Mouse (Mus musculus): ENCODE data around the gene Ptprn2.

Gene Ptprn2

DNA sequence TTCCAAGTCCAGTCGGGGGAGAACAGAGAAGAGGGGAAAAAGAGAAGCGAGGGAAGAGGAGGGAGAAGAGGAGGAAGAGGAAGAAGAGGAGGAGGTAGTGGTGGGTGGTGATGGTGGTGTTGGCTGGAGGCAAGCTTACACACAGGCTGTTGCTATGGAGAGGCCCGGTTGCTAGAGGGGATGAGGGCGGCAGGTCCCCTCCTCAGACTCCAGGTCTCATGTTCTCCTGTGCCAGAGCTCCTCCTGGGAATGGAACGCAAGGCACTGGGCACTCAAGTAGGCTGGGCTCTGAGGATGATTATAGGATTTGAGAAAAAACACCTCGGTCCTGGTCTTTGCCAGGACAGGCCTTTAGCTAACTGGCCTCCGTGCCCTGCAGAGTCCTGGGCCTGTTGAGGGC is 666.1 kb downstream of the Ptprn2 start:
- no peak for DNase-seq

DNA sequence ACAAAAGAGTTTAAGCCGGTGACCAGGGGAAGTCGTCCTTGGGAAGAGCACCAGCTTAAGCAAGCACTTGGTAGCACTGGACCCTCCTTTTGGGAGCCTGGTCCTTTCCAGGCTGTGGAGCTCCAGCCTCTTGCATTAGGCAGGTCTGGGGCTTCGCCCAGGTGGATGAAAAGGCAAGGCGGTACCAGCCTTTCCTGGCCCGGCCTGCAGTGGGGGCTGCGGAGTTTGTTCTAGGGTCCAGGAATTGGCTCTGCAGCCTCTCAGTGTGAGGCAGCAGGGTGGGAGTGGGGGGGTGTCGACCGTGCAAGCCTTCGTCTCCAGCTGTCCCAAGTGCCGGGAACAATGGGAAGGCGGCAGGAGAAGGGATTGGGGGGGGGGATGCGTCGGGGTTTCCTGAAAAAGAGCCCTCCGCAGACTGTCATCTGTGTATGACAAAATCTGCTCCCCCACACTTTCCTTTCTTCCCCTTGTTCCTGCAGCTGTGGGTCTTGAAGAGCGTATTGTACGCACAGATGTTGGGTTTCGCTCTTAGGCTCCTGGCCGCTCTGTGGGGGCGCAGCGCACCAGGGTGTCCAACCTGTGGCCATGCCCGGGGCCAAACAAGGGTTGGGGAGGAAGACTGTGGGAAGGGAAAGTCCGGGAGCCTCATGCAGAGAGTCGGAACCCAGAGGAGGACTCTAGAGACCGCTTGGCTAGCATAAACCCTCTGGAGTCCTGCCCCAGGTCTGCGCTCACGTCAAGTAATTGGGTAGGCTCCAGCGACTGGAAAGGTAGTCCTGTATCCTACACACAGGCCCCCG is 667.0 kb downstream of the Ptprn2 start:
- DNase-seq: no peak

DNA sequence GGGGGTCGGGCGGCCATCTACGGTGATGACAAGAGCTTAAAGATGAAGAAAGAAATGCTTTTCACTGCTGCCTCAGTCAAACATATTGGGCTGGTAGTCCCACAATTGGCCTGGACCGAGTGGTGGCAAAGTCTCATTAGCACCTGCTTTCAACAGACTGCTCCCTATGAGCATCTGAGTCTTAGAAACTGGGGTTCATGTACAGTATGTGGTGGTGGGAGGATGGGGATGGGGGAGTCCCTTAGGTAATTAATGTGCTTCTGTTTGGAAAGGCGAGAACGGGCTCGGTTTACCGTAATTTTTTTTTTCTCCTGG is 667.6 kb downstream of the Ptprn2 start:
- no peak for DNase-seq

DNA sequence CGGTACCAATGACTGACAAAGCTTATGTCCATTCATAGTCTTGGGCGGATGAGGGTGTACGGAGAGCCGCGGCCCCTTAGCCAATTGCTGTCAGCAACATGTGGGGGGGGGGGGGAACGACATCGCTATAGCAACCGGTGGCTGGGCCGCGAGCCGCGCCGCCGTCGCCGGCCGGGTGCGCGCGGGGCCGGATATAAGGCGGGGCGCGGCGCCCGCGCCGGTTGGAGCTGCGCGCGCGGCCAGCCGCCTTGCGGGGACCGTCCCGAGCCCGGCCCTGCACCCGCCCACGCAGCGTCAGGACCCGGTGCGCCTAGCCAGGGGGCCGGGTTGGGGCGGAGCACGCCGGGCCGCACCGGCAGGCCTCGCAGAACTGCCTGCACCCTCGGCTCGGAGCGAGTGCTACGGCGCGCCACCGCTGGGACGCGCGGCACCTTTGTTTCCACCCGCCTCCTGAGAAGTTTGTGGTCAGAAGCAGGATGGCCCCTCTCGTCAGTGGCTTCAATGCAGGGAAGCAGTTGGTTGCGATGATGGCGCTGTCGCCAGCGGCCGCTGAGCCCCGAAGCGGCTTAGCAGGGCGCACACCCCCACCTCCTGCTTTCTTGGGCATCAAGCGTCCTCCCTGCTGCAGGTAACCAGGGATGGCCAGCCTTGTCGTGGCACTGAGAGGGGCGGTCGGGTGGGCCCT is 668.3 kb downstream of the Ptprn2 start:
- no peak for DNase-seq

DNA sequence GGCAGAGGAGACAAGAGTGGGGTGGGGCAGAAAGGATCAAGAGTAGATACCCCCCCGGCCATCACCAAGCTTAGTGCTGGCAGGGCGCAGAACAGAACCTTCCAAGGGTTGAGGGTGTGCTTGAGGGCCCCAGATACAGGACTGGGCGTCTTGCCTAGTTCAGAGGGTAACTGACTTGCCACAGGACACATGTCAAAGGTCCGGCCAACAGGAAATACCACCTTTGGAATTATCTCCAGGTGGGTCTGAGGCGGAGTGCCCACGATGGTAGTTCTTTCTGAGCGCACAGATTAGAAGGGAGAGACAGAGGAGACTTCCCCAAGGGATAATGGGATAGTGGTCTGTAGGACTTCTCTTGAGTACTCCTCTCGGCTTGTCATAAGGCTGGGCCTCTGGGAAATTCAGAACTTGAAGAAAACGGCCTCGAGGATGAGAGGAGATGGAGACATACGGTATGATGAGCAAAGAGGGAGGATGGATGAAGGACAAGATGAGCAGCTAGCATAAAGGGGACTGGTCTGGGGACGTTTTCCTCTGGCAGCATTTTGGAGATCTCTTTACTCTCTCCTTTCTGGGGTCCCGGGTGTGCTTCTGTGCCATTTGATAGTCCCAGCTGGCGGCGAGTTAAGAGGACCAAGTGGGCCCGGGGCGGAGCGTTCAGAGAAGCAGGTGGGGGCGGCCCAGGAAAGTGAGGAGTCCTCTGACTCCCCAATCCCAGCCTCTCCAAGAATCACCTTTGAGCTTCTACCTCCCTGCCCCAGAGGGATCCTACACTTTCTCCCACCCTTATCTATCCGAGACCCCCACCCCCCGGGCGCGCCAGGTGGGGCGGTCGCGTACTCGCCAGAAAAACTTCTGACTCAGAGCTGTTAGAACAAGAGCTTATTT is 669.1 kb downstream of the Ptprn2 start:
- DNase-seq: no peak

DNA sequence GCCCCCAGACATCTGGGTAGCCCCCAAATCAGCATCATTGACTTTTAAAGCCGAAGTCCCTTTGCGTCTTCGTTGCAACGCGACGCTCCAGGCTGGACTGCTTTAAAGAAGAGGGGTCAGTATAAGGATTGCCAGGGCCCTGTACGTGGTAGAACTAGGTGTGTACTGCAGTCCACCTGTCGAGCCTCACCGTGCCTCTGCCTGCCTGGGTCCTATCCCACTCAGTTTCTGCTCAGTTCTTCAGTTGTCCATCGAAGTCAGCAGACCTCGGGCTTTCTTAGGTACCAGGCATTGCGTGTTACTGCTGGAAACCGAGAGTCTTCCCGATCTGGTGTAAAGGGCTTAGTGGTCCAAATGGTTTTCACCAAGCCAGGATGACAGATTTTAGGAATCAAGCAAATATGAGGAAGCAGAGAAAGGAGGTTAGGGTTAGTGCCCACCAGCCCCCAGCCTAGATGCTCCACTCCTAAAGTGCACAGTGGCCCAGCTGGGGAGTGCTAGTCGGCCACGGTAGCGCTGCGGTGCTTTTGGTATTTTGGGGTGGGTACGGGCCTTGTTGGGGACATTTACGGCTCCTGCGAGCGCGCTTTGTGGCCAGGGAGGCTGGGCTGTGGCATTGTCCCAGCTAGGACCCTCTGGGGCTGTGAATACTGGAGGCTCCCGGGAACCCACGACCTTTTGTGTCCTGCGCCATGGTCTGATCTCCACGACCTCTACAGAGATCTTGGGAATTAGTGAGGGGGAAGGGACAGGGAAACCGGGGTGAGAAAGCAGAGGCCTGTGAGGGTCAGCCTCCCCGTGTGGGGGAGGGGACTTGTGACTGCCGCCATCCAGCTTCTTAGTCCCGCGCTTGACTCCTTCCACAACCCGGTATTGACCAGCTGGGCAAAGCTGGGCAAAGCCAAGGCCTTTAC is 670.0 kb downstream of the Ptprn2 start:
- DNase-seq: no peak

DNA sequence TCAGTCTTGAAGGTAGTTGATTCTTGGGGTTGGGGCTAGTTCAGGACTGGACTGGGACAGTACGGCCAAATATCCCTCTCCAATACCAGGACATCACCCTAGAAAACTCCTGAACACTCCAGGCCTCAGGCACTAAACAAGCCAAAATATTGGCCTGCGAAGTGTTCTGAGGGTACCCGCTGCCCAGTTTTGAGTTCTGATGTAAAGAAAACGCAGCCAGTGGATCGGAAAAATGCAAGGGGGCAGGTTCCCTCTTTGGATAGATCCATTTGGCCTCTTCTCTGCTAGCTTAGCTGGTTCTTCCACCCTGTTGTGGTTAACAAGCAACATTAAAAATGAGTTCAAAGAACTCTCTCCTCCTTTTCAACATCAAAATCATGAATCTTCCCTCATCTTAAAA is 670.7 kb downstream of the Ptprn2 start:
- no peak for DNase-seq

DNA sequence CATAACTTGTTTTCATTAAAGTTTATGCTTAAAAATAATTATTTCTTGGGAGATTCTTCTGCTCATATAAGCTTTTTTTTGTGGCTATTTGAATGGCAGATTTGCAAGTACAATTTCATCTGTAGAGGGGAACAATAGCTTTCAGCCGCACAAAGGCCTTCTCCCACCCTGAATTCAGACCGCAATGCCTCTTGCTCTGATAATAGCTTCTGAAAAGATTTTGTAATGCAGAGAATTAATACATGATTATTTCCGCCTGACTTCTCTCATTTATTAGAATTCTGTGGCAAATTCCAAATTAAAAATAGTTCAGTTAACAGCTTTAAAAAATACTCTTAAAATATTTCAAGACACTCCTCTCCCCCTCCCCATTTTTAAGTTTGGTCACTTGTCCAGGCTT is 671.3 kb downstream of the Ptprn2 start:
- no peak for DNase-seq

DNA sequence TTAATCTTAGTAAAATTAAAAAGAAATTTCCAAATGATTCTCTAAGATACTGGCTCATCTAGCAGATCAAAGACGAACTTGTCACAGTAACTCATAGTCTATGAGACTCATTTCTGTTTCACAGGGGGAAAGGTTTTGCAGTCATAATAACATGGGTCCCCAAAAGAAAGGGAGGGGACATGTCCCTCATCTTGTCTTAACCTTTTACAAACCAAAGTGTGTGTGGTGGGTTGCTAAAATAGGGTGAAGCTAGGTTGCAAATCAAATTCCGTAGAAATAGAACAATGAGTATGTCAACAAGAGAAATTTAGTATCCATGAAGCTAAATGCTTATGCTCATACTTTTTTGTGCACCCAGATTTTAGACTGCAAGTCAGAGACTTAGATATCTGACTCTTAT is 671.7 kb downstream of the Ptprn2 start:
- no peak for DNase-seq

DNA sequence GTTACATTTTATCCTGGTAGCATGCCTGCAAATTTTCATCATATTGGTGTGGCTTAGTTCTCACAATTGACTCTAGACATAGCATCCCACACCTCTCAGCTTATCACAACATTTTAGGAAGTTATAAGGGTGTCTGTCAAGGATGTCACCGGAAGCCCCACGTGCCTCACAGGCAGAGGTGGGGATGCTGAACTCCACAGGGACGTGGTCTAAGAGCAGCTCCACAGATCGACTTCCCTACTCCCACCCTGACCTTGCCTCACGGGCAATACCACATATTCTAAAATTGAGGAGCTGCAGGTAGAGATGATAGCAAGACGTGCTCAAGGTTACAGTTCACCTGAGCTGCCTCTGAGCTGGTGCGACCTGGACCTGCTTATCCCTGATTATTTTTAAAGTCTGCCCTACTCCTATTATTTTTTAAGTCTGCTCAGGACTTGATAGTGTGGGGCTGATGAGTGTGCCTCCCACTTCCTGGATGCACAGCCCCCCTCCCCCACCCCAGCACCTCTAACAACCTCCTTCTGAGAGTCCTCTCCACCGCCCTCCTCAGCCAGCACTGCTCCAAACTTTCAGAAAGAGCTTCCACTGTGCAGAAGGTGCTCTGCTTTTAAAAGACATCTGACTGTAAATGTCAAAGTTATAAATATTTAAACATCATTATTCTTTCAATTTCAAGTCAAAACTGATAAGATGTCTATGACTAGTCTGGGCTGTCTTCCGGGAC is 672.3 kb downstream of the Ptprn2 start:
- no peak for DNase-seq

DNA sequence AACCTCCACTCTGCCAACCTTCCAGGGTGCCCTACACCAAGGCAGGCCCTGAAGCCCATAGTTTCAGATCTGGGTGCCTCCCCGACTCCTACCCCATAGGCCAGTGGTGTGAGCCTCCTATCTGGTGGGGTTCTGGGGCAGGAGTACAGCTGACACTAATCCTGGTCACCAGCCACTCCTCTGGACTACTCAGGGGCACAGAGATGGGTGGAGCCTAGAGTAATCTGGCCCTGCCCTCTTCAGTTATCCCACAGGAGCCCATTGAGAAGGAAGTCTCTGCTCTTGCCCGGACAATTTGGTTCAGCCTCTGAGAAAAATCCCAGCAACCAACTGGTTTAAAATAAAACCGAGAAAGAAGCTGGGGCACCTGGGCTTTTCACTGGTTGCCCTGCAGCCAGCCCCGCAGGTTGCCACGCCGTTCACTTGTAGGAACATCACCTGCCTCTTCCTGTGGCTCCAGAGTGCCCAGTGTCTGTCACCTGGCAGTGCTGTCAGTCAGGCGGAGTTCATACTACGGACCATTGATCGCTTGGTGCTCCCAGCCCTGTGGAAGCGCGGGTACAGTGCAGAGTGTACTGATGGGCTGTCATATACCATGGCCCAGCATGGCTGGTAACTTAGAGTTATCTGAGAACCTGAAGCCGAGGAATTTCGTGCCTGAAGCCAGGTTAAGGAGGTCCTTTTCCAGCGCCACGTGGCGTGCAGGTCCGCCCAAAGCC is 673.6 kb downstream of the Ptprn2 start:
- DNase-seq: no peak

DNA sequence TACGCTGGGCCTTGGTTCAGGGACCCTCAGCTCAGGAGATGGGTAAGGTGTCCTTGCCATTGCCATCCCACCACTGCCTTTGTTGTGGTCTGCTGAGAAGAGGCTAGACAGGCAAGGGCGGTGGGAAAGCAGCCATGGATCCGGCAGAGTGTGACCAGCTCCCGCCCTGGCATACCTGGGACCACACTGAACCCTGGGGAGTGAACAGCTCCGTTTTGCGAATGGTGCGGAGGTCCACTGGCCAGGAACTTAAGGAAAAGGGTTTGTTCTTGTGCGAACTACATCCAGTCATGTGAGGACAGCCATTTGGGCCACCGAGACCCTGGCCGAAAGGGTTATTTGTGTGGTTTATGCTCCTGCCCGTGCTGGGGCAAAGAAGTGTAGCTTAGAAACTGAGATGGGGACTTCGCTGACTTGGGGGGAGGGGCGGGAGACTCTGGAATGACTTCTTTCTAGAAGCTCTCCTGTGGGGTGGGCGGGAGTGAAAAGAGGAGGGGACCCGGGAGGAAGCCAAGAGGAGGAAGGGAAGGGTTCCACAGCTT is 674.2 kb downstream of the Ptprn2 start:
- DNase-seq: no peak

DNA sequence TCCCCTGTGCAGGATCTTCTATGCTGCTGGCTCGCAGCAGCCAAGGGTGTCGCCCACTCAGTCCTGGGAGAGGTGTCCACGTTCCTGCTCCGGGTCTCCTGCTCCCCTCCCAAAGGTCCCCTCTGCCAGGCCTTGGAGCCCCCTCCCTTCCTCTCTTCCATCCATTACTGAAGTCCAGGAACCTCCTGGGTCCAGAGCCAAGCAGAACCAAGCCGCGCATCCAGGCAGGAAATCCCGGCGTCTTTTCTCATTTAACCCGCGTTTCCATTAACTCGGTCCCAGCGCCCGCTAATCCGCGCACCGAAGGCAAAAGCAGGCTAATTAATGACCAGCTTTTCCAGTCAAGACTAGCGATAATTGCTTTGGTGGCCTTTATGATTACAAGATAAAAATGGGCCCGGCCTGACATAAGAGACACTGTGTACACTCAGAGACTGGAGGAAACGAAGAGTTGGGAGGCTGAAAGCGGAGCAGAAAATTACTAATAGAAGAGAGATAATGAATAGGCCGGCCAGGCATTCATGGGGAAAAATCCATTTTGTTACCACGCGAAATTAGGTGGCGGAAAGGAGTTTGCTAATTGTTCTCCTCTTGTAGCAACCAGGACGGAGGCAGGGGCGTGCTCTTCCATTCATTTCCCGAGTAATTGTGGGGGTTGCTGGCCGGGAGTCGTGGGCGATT is 674.8 kb downstream of the Ptprn2 start:
- no peak for DNase-seq

DNA sequence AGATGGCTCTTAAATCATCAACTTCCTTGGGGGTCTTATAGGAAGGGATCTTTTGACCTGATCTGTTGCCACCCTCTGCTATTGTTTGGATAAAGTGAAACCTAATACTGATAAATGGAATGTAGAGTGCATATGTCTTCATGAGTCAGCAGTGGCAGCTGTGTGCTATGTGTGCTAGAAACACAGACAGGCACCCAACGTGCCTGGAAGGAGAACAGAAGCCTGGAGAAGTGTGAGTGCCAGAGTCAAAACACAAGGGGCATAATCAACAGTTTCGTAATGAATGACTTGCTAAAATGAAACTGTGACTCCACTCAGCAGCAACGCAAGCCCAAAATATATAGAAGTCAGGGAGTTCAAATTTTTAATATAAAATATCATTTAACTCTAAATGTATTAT is 676.7 kb downstream of the Ptprn2 start:
- DNase-seq: no peak

DNA sequence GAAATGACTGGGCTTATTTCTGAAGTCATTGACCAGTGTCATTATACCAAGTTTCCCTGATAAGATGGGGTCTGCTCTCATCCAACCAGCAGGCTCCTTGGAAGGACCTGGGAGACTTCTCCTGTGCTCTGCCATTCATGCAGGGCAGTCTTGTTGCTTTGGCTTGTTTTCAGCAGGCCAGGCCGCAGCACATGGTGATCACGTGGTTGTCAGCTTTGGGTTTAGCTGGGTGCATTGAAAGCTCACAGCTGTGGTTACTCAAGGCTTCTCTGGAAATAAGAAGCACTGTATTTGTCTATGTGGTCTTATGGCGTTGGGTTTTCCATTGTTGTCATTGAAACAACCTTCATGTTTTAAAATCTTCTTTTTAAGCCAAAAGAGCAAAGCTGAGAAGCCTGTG is 678.3 kb downstream of the Ptprn2 start:
- no peak for DNase-seq

DNA sequence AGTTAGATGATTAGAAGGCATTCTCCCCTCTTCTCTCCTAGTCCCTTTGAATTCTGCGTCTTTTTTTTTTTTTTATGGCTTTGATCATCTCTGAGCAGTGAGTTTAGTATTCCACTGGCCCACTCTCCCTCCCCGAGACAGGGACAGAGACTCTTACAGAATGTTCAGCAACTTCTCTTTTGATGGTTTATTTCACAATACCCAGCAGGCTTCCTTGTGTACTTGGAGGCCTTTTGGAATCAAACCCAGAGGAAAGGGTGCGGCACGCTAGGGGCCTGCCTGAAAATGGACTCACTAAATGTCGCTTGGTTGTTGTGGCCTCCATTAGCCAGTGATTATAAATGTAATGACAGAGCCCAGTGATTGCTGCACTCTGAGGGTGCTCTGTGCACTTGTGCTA is 680.7 kb downstream of the Ptprn2 start:
- no peak for DNase-seq

DNA sequence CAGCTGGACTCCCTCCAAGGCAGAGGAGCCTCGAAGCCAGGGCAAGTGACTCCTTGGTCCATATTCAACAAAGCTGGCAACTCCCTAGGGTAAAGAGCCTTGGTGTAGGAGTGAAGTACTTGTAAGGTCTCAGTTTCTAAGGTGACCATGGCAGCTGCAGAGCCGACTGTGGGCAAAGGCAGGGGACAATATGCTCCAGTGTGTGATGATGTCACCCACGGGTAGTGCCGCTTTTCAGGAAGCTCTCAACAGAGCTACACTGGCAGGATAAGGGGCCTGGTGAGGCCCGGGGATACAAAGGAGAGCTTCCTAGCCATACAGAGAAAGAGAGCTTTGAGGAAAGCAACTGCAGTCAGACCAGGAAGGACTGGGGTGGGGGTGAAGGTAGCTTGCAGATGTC is 684.1 kb downstream of the Ptprn2 start:
- DNase-seq: no peak

DNA sequence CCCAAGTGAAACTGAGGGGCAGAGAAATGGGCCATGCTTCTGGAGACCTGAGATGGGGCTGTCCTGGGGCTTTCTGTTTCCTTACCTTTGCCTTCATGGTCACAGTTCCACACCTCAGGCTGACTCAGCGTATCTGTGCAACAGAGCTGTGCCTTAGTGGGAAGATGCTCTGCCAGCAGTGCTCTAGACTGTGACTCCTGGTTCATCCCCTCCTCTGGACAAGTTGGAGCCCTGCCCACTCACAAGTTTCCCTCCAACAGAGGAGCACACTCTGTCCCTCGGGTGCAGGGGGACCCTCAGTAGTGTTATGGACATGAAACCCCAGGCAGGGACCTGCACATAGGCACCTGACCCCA is 687.0 kb downstream of the Ptprn2 start:
- DNase-seq: no peak

DNA sequence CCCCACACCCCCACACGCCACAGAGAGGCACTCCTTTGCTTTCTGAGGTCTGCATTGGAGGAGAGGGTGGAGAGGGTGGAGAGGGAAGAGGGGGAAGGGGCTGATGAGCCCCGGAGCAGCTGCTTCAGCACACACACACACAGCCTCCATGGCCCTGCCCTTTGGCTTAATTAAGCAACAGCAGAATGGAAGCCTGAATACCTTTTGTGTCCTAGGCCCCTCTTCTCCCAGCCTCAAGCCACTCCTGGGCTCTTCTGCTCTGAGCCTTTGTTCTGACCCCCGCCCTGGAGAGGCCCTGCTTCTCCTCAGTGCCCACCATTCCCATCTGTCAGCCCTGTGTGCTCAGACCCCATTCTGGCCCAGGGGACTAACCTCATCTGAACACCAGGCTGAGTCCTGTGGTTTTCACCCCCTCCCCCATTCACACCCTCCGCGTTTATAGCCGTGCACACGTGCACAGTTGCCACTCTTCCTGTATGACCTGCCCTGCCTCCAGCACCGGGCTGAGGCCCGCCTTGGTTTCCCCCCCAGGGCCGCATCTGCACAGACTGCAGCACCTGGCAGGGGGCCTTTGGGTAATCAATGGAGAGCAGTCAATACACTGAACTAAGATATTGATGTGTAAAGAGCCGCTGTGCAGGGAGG is 687.5 kb downstream of the Ptprn2 start:
- no peak for DNase-seq

DNA sequence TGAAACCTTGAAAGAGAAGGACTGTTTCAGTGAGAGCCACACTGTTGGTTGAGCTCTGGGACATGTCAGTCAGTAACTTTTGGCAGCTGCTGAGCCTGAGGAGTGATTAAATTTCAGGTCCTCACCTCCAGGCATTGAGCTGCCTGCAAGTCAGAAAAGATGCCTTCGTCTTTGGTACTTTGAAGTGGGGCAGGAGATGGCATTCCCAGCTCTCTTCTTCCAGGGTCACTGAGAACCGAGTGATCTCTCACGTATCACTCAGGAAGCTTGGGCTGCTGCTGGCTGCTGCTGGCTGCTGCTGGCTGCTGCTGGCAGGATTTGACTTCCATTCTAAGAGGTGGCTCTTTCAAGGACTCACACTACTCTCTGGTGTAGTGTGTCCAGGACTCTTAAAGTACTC is 688.7 kb downstream of the Ptprn2 start:
- no peak for DNase-seq

Measured in cerebellum, adult 8-10 months (tissue).